Mouse (Mus musculus): Measurements from ENCODE around the gene Col15a1. TPM values are rescaled to one million over a fixed set of nuclear protein-coding genes. Genes with fewer than 3 reads are reported as not detected.

Col15a1 gene
- polyA plus RNA-seq, 1 experiment from 2014 or later: 12.9 TPM

DNA sequence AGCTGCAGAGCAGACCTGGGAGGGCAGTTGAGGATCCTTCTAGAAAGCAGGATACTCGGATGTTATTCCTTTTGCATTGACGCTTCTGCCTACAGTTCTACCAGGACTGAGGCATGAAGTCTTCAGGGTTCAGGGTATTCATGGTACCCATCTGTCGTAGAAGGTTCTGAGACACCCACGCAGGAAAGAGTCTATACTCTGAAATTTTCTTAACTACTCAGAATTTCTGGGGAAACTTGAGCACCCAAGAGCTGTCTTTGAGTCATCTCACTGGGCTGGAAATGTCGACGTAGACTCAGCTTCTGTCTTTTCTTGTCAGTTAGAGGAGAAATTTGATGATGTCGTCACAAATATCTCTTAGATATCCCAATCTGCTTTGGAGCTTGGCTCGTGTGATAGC, 65.8 kb downstream of the Col15a1 start:
- H3K36me3 ChIP-seq: no peaks in the 10 kb centered on the region
- no peak overlapping the region for H3K4me2 ChIP-seq
- no peak overlapping the region for H3K4me3 ChIP-seq
- H3K9me3 ChIP-seq (replicated peaks): no peaks in the 10 kb centered on the region
- ATAC-seq (replicated peaks; ENCODE audit: insufficient number of reproducible peaks, insufficient read depth, low FRiP score, low read depth): no peak
- 79% methylated on average over 8 of the region's 8 CpGs for WGBS
- H3K27me3 ChIP-seq: no peaks in the 10 kb centered on the region
- H3K9ac ChIP-seq: no peak overlapping the region
- no peak overlapping the region for H3K27ac ChIP-seq
- no peaks in the 10 kb centered on the region for H3K4me1 ChIP-seq (replicated peaks)

DNA sequence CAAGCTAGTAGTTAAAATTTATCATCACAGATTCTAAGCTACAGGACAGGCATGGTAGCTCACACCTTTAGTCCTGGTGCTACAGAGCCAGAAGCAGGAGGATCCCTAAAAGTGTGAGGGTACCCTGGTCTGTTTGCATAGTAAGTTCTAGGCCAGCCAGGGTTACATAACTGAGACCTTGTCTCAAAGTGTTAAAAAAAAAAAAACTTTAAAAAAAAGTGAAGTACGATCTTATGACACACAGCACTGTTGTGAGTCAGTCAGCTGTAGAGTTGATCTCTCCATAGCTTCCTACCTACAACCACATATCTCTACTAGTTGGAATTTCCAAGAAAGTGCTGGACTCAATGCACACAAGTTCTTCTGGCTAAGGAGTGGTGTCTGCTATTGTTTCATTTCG, 67.0 kb downstream of the Col15a1 start:
- WGBS: 80% methylated on average over 2 of the region's 2 CpGs
- H3K27me3 ChIP-seq: no peaks in the 10 kb centered on the region
- no peak for ATAC-seq (replicated peaks; ENCODE audit: insufficient number of reproducible peaks, insufficient read depth, low FRiP score, low read depth)
- H3K9ac ChIP-seq: no peak overlapping the region
- H3K27ac ChIP-seq: no peak overlapping the region
- no peaks in the 10 kb centered on the region for H3K4me1 ChIP-seq (replicated peaks)
- no peaks in the 10 kb centered on the region for H3K9me3 ChIP-seq (replicated peaks)
- no peak overlapping the region for H3K4me3 ChIP-seq
- no peaks in the 10 kb centered on the region for H3K36me3 ChIP-seq
- H3K4me2 ChIP-seq: no peak overlapping the region

DNA sequence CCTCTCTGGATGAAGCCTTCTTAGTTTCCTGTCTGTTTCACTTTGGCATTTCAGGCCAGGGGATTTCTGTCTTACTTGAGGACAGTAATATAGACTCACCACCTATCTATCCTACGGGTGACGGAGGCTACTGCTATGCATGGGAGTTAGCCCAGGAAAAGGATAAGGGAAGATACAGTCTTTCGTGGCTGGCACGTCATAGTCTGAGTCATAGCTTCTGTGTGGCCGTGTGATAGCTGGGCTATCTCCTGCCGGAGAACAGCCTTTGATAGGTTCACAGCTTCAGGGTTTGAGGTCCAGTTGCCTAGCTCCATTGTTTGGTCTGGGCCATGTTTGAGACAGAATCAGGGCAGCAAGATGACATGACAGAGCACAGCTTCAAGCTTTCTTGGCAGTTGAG, 70.4 kb downstream of the Col15a1 start:
- 66% methylated on average over 6 of the region's 6 CpGs for WGBS
- no peak overlapping the region for H3K4me3 ChIP-seq
- H3K36me3 ChIP-seq: no peaks in the 10 kb centered on the region
- ATAC-seq (replicated peaks; ENCODE audit: insufficient number of reproducible peaks, insufficient read depth, low FRiP score, low read depth): no peak
- H3K9me3 ChIP-seq (replicated peaks): no peaks in the 10 kb centered on the region
- no peaks in the 10 kb centered on the region for H3K27me3 ChIP-seq
- H3K27ac ChIP-seq: no peak overlapping the region
- no peak overlapping the region for H3K9ac ChIP-seq
- peaks cover 6% of the 10 kb centered on the region for H3K4me1 ChIP-seq (replicated peaks)
- H3K4me2 ChIP-seq: no peak overlapping the region

DNA sequence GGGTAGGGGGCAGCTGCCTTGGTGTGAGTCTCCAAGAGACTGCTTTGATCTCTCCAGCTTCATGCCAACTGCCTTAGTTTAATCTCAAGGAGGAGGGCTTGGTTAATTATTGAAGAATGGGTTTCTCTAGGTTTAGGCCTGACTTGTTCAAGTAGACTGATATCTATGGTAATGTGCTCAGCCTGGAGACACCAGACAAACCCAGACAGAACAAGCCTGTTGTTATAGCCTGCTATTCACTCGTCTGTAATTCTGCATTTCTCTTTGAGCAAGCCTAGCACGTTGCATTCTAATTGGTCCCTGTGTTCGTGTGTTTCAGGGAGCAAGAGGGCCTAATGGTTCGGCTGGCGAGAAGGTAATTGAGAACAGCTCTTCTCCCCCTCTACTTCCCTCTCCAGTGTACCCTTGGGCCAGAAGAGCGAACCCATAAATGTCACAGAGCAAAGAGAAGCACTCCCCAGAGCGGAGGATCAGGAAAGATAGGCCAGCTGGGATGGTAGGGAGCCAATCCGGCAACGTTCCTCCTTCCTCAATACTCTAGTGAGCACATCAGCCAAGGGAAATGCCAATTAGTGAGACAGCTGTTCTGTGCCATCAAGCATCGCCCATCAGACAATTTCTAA, 71.2 kb downstream of the Col15a1 start:
- H3K4me3 ChIP-seq: no peak overlapping the region
- no peaks in the 10 kb centered on the region for H3K36me3 ChIP-seq
- no peaks in the 10 kb centered on the region for H3K9me3 ChIP-seq (replicated peaks)
- ATAC-seq (replicated peaks; ENCODE audit: insufficient number of reproducible peaks, insufficient read depth, low FRiP score, low read depth): no peak
- H3K9ac ChIP-seq: no peak overlapping the region
- H3K4me1 ChIP-seq (replicated peaks): peaks cover 9% of the 10 kb centered on the region
- 81% methylated on average over 10 of the region's 10 CpGs for WGBS
- no peaks in the 10 kb centered on the region for H3K27me3 ChIP-seq
- H3K27ac ChIP-seq: no peak overlapping the region
- H3K4me2 ChIP-seq: no peak overlapping the region

DNA sequence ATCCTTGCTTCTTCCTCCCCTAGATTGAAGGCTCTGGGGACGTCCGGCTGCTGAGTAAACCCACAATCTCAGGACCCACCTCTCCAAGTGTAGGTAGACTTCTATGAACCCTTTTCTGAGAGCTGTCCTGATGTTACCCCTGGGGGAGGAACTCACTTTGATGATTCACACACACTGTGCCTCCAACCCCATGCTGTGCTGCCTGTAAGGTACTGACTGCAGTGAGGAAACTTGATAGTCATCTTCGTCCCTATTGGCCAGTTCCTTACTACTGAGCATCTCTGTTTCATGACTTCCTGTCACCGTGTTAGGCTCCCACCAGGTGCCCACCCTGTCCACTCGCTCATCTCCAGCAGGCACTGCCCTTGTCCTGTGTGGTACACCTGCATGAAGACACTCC, 72.2 kb downstream of the Col15a1 start:
- Histone ChIP-seq H3K9me3 (replicated peaks) (no peaks in the 10 kb centered on the region), H3K27me3 (no peaks in the 10 kb centered on the region), H3K4me1 (replicated peaks) (peaks cover 17% of the 10 kb centered on the region), H3K36me3 (no peaks in the 10 kb centered on the region), H3K4me2 (no peak overlapping the region), H3K4me3 (no peak overlapping the region), H3K9ac (no peak overlapping the region), H3K27ac (no peak overlapping the region)
- no peak for ATAC-seq (replicated peaks; ENCODE audit: insufficient number of reproducible peaks, insufficient read depth, low FRiP score, low read depth)
- 79% methylated on average over 5 of the region's 5 CpGs for WGBS

DNA sequence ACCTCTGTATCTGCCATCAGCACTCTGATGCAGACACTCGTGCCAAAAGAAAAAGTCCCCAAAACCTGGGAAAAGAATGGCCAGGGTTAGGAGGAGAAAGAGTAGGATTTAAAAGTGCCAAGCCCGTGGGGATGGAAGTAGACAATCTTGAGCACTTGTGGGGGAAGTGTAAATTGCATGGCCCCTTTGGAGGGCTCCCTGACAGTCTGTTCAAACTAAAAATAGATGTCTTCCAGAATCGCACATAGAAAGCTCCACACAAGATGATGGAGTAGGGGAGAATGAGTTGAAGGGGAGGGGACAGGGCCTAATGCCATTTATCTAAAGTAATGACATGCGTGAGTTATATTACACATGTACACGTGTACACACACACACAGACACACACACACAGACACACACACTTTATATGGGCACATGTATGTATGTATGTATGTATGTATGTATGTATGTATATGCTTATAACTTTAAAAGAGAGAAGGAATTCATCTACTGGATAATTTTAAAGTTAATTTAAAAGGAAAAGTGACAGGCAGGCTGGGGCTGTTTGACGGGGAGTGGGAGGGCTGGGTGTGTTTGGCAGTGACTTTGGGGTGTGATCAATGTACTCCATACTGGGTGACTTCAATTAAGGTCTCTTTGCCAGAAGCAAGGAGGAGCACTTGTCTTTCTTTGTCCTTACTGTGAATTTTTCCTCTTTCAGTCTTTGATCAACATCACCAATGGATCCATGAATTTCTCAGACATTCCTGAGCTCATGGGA, 74.1 kb downstream of the Col15a1 start:
- no peaks in the 10 kb centered on the region for H3K27me3 ChIP-seq
- H3K9ac ChIP-seq: no peak overlapping the region
- no peak overlapping the region for H3K27ac ChIP-seq
- H3K4me1 ChIP-seq (replicated peaks): peaks cover 24% of the 10 kb centered on the region
- H3K4me3 ChIP-seq: no peak overlapping the region
- H3K4me2 ChIP-seq: no peak overlapping the region
- WGBS: 56% methylated on average over 6 of the region's 6 CpGs
- H3K9me3 ChIP-seq (replicated peaks): no peaks in the 10 kb centered on the region
- ATAC-seq (replicated peaks; ENCODE audit: insufficient number of reproducible peaks, insufficient read depth, low FRiP score, low read depth): no peak
- no peaks in the 10 kb centered on the region for H3K36me3 ChIP-seq

DNA sequence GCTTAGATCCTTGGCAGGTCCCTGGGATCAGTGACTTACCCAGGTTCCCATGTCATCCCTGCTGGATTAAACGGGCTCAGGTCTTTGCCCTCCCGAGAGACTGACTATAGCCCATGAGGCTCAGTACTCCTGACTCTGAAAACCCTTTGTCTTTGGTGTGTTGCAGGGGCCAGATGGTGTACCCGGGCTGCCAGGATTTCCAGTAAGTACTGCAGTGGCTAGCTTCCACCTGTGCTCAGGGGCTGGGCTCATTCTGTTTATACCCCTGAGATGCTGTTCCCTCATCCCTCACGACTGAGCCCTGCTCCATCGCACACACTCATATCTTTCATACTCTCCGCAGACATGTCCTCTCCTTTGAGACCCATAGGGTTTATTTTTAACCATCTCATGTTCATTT, 76.3 kb downstream of the Col15a1 start:
- no peak for ATAC-seq (replicated peaks; ENCODE audit: insufficient number of reproducible peaks, insufficient read depth, low FRiP score, low read depth)
- no peak overlapping the region for H3K9ac ChIP-seq
- H3K36me3 ChIP-seq: no peaks in the 10 kb centered on the region
- no peak overlapping the region for H3K4me2 ChIP-seq
- peak overlapping the region; percentile 32 for H3K27ac ChIP-seq
- H3K27me3 ChIP-seq: no peaks in the 10 kb centered on the region
- 50% methylated on average over 6 of the region's 6 CpGs for WGBS
- peaks cover 24% of the 10 kb centered on the region for H3K4me1 ChIP-seq (replicated peaks)
- H3K9me3 ChIP-seq (replicated peaks): no peaks in the 10 kb centered on the region
- H3K4me3 ChIP-seq: no peak overlapping the region

DNA sequence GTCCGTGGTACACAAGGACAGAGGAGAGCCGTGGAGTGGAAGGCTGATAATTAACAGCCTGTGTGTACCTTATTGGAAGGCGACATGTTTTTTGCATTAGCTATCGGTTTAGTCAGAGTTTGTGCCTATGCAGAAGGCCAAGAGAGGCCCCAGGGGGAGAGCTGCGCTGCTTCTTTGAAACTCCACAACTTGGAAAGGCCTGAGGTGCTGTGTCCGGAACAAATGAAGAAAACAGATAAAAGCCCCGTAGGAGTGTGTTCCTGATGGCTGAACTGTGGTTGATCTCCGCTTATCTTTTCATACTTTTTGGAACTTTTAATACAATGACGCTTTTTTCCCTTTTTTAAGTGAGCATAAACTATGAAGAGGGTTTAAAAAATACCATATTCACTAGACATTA, 76.9 kb downstream of the Col15a1 start:
- Histone ChIP-seq H3K4me2 (no peak overlapping the region), H3K9me3 (replicated peaks) (no peaks in the 10 kb centered on the region), H3K9ac (no peak overlapping the region), H3K4me1 (replicated peaks) (peaks cover 24% of the 10 kb centered on the region), H3K27ac (peak overlapping the region; percentile 32), H3K27me3 (no peaks in the 10 kb centered on the region), H3K4me3 (no peak overlapping the region), H3K36me3 (no peaks in the 10 kb centered on the region)
- WGBS: 42% methylated on average over 9 of the region's 9 CpGs
- no peak for ATAC-seq (replicated peaks; ENCODE audit: insufficient number of reproducible peaks, insufficient read depth, low FRiP score, low read depth)

DNA sequence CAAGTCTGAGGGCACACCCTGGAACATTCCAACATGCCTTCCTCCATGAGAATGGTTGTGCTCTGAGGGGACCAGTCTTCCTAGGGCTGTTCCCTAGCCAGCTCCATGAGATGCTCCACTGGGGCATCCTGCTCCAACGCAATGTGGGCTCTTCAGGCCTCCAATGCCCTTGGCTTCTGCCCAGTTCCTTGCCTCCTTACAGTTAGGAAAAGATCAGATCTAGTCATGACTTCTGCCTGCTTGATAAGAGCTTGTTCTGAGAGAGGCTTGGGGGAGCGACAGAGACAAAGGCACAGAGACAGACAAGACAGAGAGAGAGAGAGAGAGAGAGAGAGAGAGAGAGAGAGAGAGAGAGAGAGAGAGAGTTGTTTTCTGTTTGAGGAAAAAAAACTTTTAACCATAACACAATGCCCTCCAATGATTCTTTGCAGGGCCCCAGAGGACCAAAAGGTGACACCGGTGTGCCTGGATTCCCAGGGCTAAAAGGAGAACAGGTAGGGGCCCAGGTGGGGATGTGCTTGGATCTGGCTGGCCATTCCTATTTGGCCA, 78.7 kb downstream of the Col15a1 start:
- Histone ChIP-seq H3K9me3 (replicated peaks) (no peaks in the 10 kb centered on the region), H3K4me2 (no peak overlapping the region), H3K36me3 (no peaks in the 10 kb centered on the region), H3K27ac (no peak overlapping the region), H3K9ac (no peak overlapping the region), H3K4me1 (replicated peaks) (peaks cover 23% of the 10 kb centered on the region), H3K27me3 (no peaks in the 10 kb centered on the region), H3K4me3 (no peak overlapping the region)
- no peak for ATAC-seq (replicated peaks; ENCODE audit: insufficient number of reproducible peaks, insufficient read depth, low FRiP score, low read depth)
- 84% methylated on average over 3 of the region's 3 CpGs for WGBS

DNA sequence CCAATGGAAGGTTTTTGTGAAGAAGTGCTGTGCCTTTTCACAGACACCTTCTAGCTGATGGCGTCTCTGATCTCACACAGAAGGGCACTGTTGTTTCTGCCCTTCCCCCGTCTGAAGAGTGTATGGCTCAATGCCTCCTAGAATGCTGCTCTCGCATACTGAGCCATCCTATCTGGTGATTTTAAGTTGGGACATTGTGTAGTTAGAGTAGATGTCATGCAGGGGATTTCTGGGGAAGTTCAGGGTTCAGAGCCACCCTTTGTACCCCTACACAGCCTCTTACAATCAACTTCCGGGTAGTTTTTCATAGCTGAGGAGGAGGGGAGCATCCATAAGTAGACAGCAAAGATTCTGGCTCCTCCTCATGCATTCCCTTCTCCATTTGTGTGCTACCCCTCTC, 79.5 kb downstream of the Col15a1 start:
- Histone ChIP-seq H3K4me1 (replicated peaks) (peaks cover 18% of the 10 kb centered on the region), H3K9me3 (replicated peaks) (no peaks in the 10 kb centered on the region), H3K4me3 (no peak overlapping the region), H3K9ac (no peak overlapping the region), H3K27me3 (no peaks in the 10 kb centered on the region), H3K27ac (no peak overlapping the region), H3K36me3 (no peaks in the 10 kb centered on the region), H3K4me2 (no peak overlapping the region)
- ATAC-seq (replicated peaks; ENCODE audit: insufficient number of reproducible peaks, insufficient read depth, low FRiP score, low read depth): no peak
- WGBS: 65% methylated on average over 4 of the region's 4 CpGs

DNA sequence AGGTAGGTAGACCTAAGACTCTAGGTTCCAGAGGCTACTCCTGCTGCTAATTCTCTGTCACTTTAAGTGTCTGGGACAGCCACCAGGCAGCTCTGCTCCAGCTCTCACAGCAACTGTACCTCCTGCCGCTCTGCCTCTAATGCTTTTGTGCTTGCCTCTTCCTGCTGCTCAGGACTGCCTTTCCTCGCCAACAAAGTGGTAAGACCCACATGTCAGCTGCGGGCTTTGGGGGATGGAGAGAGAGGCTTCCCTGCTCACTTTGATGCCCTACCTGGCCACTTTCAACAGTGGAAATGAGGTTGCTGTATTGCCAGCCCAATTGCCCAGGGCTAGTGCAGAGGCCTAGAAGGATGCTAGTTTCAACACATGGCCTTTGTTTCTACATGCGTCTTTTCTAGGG, 80.3 kb downstream of the Col15a1 start:
- Histone ChIP-seq H3K36me3 (no peaks in the 10 kb centered on the region), H3K4me3 (no peak overlapping the region), H3K27ac (no peak overlapping the region), H3K9me3 (replicated peaks) (no peaks in the 10 kb centered on the region), H3K4me2 (no peak overlapping the region), H3K4me1 (replicated peaks) (peaks cover 26% of the 10 kb centered on the region), H3K9ac (no peak overlapping the region), H3K27me3 (no peaks in the 10 kb centered on the region)
- no peak for ATAC-seq (replicated peaks; ENCODE audit: insufficient number of reproducible peaks, insufficient read depth, low FRiP score, low read depth)
- 55% methylated on average over 4 of the region's 4 CpGs for WGBS

DNA sequence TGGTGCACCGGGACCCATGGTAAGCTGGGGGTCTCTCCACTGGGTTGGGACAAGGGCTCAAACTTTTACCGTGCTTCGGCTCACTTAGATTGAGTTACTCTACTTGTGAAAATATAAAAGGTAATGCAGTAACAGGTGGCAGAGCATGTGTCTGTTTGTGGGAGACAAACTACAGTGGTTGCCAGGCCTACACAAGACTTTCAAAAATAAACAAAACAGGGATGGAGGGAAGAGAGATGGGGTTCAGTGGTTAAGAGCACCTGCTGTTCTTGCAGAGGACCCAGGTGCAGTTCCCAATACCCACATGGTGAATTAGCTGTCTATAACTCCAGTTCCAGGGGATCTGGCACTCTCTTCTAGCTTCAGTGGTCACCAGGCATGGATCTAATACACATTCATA, 81.6 kb downstream of the Col15a1 start:
- Histone ChIP-seq H3K27me3 (no peaks in the 10 kb centered on the region), H3K4me3 (no peak overlapping the region), H3K4me1 (replicated peaks) (peaks cover 27% of the 10 kb centered on the region), H3K9ac (no peak overlapping the region), H3K9me3 (replicated peaks) (no peaks in the 10 kb centered on the region), H3K4me2 (no peak overlapping the region), H3K27ac (no peak overlapping the region), H3K36me3 (no peaks in the 10 kb centered on the region)
- WGBS: 88% methylated on average over 3 of the region's 3 CpGs
- ATAC-seq (replicated peaks; ENCODE audit: insufficient number of reproducible peaks, insufficient read depth, low FRiP score, low read depth): no peak

Data from heart, embryonic 15.5 days (tissue).